8 mouse cellular contexts compared by ENCODE assay signal in the genomic region with DNA sequence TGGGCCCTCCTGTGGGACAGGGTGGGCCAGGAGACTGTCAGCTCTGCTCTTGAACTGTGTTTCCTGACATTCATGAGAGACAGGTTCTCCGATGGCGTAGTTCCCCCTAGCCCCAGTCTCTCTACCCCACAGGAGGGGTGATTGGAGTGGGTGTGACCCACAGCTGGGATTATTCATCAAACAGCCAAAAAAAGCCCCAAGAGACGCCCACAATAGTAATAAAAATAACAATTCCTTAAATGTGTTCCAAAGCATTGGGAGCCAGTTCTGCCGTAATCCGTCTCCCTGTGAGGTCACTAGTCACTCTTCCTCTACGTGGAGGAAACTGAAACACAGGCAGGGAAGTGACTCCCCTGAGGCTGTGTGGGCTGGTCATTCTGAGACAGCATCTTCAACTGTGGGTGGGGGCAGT. TPM values are rescaled to one million over a fixed set of nuclear protein-coding genes. Genes with fewer than 3 reads are reported as not detected.
DNase-seq lines count a peak whose midpoint lies in the region; ATAC-seq lines count a peak whose summit lies in the region.

No protein-coding gene starts in this region.

- 49% methylated on average over 6 of the region's 6 CpGs for WGBS in embryonic facial prominence, embryonic 14.5 days
- 76% methylated on average over 6 of the region's 6 CpGs for WGBS in embryonic facial prominence, embryonic 10.5 days
- WGBS in forebrain, embryonic 16.5 days, result 75% methylated on average over 6 of the region's 6 CpGs

- H3K36me3 ChIP-seq in embryonic facial prominence, embryonic 14.5 days (ENCODE audit: control insufficient read depth, insufficient read depth, low read length), result no peaks in the 10 kb centered on the region
- no peaks in the 10 kb centered on the region for H3K36me3 ChIP-seq in embryonic facial prominence, embryonic 10.5 days (replicated peaks)
- H3K36me3 ChIP-seq in forebrain, embryonic 16.5 days (ENCODE audit: control insufficient read depth, insufficient read depth), result no peaks in the 10 kb centered on the region

- no peak overlapping the region for H3K9ac ChIP-seq in embryonic facial prominence, embryonic 14.5 days (ENCODE audit: low read depth, low read length)
- no peak overlapping the region for H3K9ac ChIP-seq in forebrain, embryonic 16.5 days (replicated peaks; ENCODE audit: low read depth, low read length)

- DNase-seq in embryonic facial prominence, embryonic 14.5 days (ENCODE audit: low spot score), result peak; percentile 34
- DNase-seq in embryonic facial prominence, embryonic 10.5 days (ENCODE audit: low spot score), result no peak
- DNase-seq in right cerebral cortex, adult 18-20 months, result peak; percentile 53
- DNase-seq in right cerebral cortex, postnatal 14 days, result no peak
- DNase-seq in kidney, adult 9 months, result peak; percentile 68
- DNase-seq in skeletal muscle tissue, adult 2 months (ENCODE audit: low read depth, low spot score), result peak; percentile 52
- DNase-seq in thymus, postnatal 0 days (ENCODE audit: low spot score), result no peak

- H3K4me2 ChIP-seq in embryonic facial prominence, embryonic 14.5 days (ENCODE audit: low read depth, low read length), result no peak overlapping the region
- no peak overlapping the region for H3K4me2 ChIP-seq in forebrain, embryonic 16.5 days (ENCODE audit: low read length)

- H3K4me1 ChIP-seq in embryonic facial prominence, embryonic 14.5 days (ENCODE audit: control insufficient read depth, insufficient read depth, low read length), result peaks cover 10% of the 10 kb centered on the region
- H3K4me1 ChIP-seq in embryonic facial prominence, embryonic 10.5 days, result peaks cover 37% of the 10 kb centered on the region
- H3K4me1 ChIP-seq in forebrain, embryonic 16.5 days (replicated peaks; ENCODE audit: control insufficient read depth, insufficient read depth, low read length), result peaks cover 6% of the 10 kb centered on the region

- no peaks in the 10 kb centered on the region for H3K9me3 ChIP-seq in embryonic facial prominence, embryonic 14.5 days (ENCODE audit: control insufficient read depth, low read length)
- no peaks in the 10 kb centered on the region for H3K9me3 ChIP-seq in embryonic facial prominence, embryonic 10.5 days
- no peaks in the 10 kb centered on the region for H3K9me3 ChIP-seq in forebrain, embryonic 16.5 days (ENCODE audit: control insufficient read depth, low read length)

- no peak overlapping the region for H3K4me3 ChIP-seq in embryonic facial prominence, embryonic 14.5 days (ENCODE audit: low read depth, low read length)
- no peak overlapping the region for H3K4me3 ChIP-seq in embryonic facial prominence, embryonic 10.5 days
- H3K4me3 ChIP-seq in forebrain, embryonic 16.5 days (replicated peaks; ENCODE audit: low read length), result no peak overlapping the region

- no peak for ATAC-seq in embryonic facial prominence, embryonic 14.5 days (ENCODE audit: low read depth)
- ATAC-seq in forebrain, embryonic 16.5 days, result no peak

- H3K27me3 ChIP-seq in embryonic facial prominence, embryonic 14.5 days (replicated peaks; ENCODE audit: control insufficient read depth, insufficient read depth, low read length), result no peaks in the 10 kb centered on the region
- no peaks in the 10 kb centered on the region for H3K27me3 ChIP-seq in embryonic facial prominence, embryonic 10.5 days (replicated peaks; ENCODE audit: low read depth, poor library complexity, severe bottlenecking)
- no peaks in the 10 kb centered on the region for H3K27me3 ChIP-seq in forebrain, embryonic 16.5 days (replicated peaks; ENCODE audit: control insufficient read depth, insufficient read depth, low read length)

- H3K27ac ChIP-seq in embryonic facial prominence, embryonic 14.5 days (replicated peaks; ENCODE audit: low read depth, low read length), result no peak overlapping the region
- H3K27ac ChIP-seq in embryonic facial prominence, embryonic 10.5 days (replicated peaks), result no peak overlapping the region
- H3K27ac ChIP-seq in forebrain, embryonic 16.5 days (ENCODE audit: low read length), result no peak overlapping the region

RNA-seq across cellular contexts. Expression of a gene that starts 53.7 kb away (rescaled TPM):
- polyA plus RNA-seq in embryonic facial prominence, embryonic 14.5 days (2014; fragmentation: Nextera tagmentation; extraction: Ambion mirVana), result 9.7 and 10.6 TPM in 2 replicates
- polyA plus RNA-seq in embryonic facial prominence, embryonic 10.5 days (2016; fragmentation: Nextera tagmentation; extraction: Ambion mirVana), result 3.6 and 3.7 TPM in 2 replicates
- polyA plus RNA-seq in thymus, postnatal 0 days (2015; fragmentation: Nextera tagmentation; extraction: Ambion mirVana), result 3.0 and 3.4 TPM in 2 replicates
- polyA plus RNA-seq in forebrain, embryonic 16.5 days (2015; fragmentation: Nextera tagmentation; extraction: Ambion mirVana), result 2.6 and 2.8 TPM in 2 replicates

Comparison
In these comparisons a context has a peak if more than half of its experiments do, and no peak if none do; other contexts are left out.
1. DNase-seq: peak in embryonic facial prominence, embryonic 14.5 days (single experiment), right cerebral cortex, adult 18-20 months (single experiment), kidney, adult 9 months (single experiment) and skeletal muscle tissue, adult 2 months (single experiment); none in embryonic facial prominence, embryonic 10.5 days (single experiment), right cerebral cortex, postnatal 14 days (single experiment) and thymus, postnatal 0 days (single experiment).